8 mouse cellular contexts compared by ENCODE assay signal in genomic region chr13:80862215-80862614, GRCm38 (mm10). TPM values are rescaled to one million over a fixed set of nuclear protein-coding genes. Genes with fewer than 3 reads are reported as not detected.
A peak's percentile ranks its signal among the peaks of the same experiment; 100 is the strongest.
DNase-seq lines count a peak whose midpoint lies in the region; ATAC-seq lines count a peak whose summit lies in the region.

No protein-coding gene starts in this region.

- WGBS in embryonic facial prominence, embryonic 15.5 days = 9% methylated on average over 5 of the region's 5 CpGs
- 11% methylated on average over 5 of the region's 5 CpGs for WGBS in hindbrain, embryonic 12.5 days

- H3K4me2 ChIP-seq in embryonic facial prominence, embryonic 15.5 days (replicated peaks) = no peak overlapping the region
- H3K4me2 ChIP-seq in hindbrain, embryonic 12.5 days (replicated peaks) = no peak overlapping the region

- no peaks in the 10 kb centered on the region for H3K9me3 ChIP-seq in embryonic facial prominence, embryonic 15.5 days (replicated peaks)
- H3K9me3 ChIP-seq in hindbrain, embryonic 12.5 days (replicated peaks) = no peaks in the 10 kb centered on the region

- no peaks in the 10 kb centered on the region for H3K4me1 ChIP-seq in embryonic facial prominence, embryonic 15.5 days
- no peaks in the 10 kb centered on the region for H3K4me1 ChIP-seq in hindbrain, embryonic 12.5 days

- no peak overlapping the region for H3K27ac ChIP-seq in embryonic facial prominence, embryonic 15.5 days (replicated peaks)
- H3K27ac ChIP-seq in hindbrain, embryonic 12.5 days = no peak overlapping the region

- H3K4me3 ChIP-seq in embryonic facial prominence, embryonic 15.5 days (replicated peaks) = no peak overlapping the region
- no peak overlapping the region for H3K4me3 ChIP-seq in hindbrain, embryonic 12.5 days

- H3K9ac ChIP-seq in embryonic facial prominence, embryonic 15.5 days = no peak overlapping the region
- H3K9ac ChIP-seq in hindbrain, embryonic 12.5 days = no peak overlapping the region

- peak; percentile 45; the same call in 1 of the 2 replicates for ATAC-seq in cerebellum, adult (ENCODE audit: insufficient number of reproducible peaks, low FRiP score, low TSS enrichment)
- ATAC-seq in embryonic facial prominence, embryonic 15.5 days (ENCODE audit: insufficient number of reproducible peaks, low FRiP score, low TSS enrichment, low read depth) = 0 out of 2 replicates have a peak, but pooled peaks have one; percentile 19
- peak; percentile 63 for ATAC-seq in hindbrain, embryonic 12.5 days (ENCODE audit: low FRiP score)
- ATAC-seq in megakaryocyte-erythroid progenitor cell, adult 5-6 weeks (replicated peaks; ENCODE audit: low FRiP score, low TSS enrichment, poor library complexity, severe bottlenecking) = peak; percentile 74

- DNase-seq in cerebellum, adult 11-12 months = no peak
- peak; percentile 18 to 37 for DNase-seq in adrenal gland, postnatal 4 days (ENCODE audit: low spot score in 2 of 2)
- DNase-seq in layer of hippocampus, postnatal 14 days (ENCODE audit: low spot score in 2 of 2) = peak; percentile 58 to 62
- DNase-seq in right cerebral cortex, postnatal 4 days = peak; percentile 84

- no peaks in the 10 kb centered on the region for H3K27me3 ChIP-seq in embryonic facial prominence, embryonic 15.5 days
- no peaks in the 10 kb centered on the region for H3K27me3 ChIP-seq in hindbrain, embryonic 12.5 days

- no peaks in the 10 kb centered on the region for H3K36me3 ChIP-seq in embryonic facial prominence, embryonic 15.5 days
- no peaks in the 10 kb centered on the region for H3K36me3 ChIP-seq in hindbrain, embryonic 12.5 days

RNA-seq across cellular contexts. Expression of gene Arrdc3, which starts 21.0 kb away (rescaled TPM):
- total RNA-seq in adrenal gland, postnatal 4 days (2021) = 100 to 1,000 TPM; 146 to 159 TPM
- polyA plus RNA-seq in embryonic facial prominence, embryonic 15.5 days (2015; fragmentation: Nextera tagmentation; extraction: Ambion mirVana) = 45.7 and 51.8 TPM in 2 replicates
- 78.9 and 87.9 TPM in 2 replicates for polyA plus RNA-seq in hindbrain, embryonic 12.5 days (2016; fragmentation: Nextera tagmentation; extraction: Ambion mirVana)
- 10 to 100 TPM; 35.7 to 39.1 TPM for total RNA-seq in layer of hippocampus, postnatal 14 days (2021)
- total RNA-seq in megakaryocyte-erythroid progenitor cell, adult 5-6 weeks (2014; fragmentation: Nextera tagmentation) = 17.6 and 32.8 TPM in 2 replicates
- total RNA-seq in megakaryocyte-erythroid progenitor cell, adult 5-6 weeks (2017) = 18.9 and 31.6 TPM in 2 replicates

Comparison
In these comparisons a context has a peak if more than half of its experiments do, and no peak if none do; other contexts are left out.
1. ATAC-seq: peak in every context shown above with its lines; median percentile 74 in megakaryocyte-erythroid progenitor cell, adult 5-6 weeks; 63 in hindbrain, embryonic 12.5 days; 45 in cerebellum, adult; 19 in embryonic facial prominence, embryonic 15.5 days.